Mouse (Mus musculus): ENCODE results near the gene Tpm1. TPM values are rescaled to one million over a fixed set of nuclear protein-coding genes. Genes with fewer than 3 reads are reported as not detected.

The Tpm1 gene
- polyA plus RNA-seq, 1 experiment from 2014 or later: 171 TPM

GRCm38 (mm10) chr9:67035957-67036451 is 13.2 kb downstream of the Tpm1 start:
- Histone ChIP-seq H3K4me2 (no peak overlapping the region), H3K27ac (replicated peaks) (peak overlapping the region; percentile 38; the same call in 1 of the 2 replicates), H3K4me1 (replicated peaks) (peaks cover 18% of the 10 kb centered on the region), H3K9ac (no peak overlapping the region), H3K36me3 (peaks cover 48% of the 10 kb centered on the region), H3K27me3 (no peaks in the 10 kb centered on the region), H3K4me3 (no peak overlapping the region), H3K9me3 (no peaks in the 10 kb centered on the region)
- peak; percentile 38; the same call in 1 of the 2 replicates for ATAC-seq (ENCODE audit: low FRiP score, low read depth)
- 81% methylated on average over 12 of the region's 12 CpGs for WGBS

GRCm38 (mm10) chr9:67034677-67035076 is 14.5 kb downstream of the Tpm1 start:
- no peak for ATAC-seq (ENCODE audit: low FRiP score, low read depth)
- Histone ChIP-seq H3K27ac (replicated peaks) (no peak overlapping the region), H3K9ac (no peak overlapping the region), H3K27me3 (no peaks in the 10 kb centered on the region), H3K4me2 (no peak overlapping the region), H3K4me3 (no peak overlapping the region), H3K9me3 (no peaks in the 10 kb centered on the region), H3K36me3 (peaks cover 61% of the 10 kb centered on the region), H3K4me1 (replicated peaks) (peaks cover 5% of the 10 kb centered on the region)
- 90% methylated on average over 4 of the region's 4 CpGs for WGBS

GRCm38 (mm10) chr9:67033016-67033415 is 16.2 kb downstream of the Tpm1 start:
- Histone ChIP-seq H3K36me3 (peaks cover 72% of the 10 kb centered on the region), H3K4me3 (no peak overlapping the region), H3K9me3 (no peaks in the 10 kb centered on the region), H3K27ac (replicated peaks) (no peak overlapping the region), H3K9ac (no peak overlapping the region), H3K4me2 (no peak overlapping the region), H3K27me3 (no peaks in the 10 kb centered on the region), H3K4me1 (replicated peaks) (no peaks in the 10 kb centered on the region; the same call in 1 of the 2 replicates)
- WGBS: 91% methylated on average over 10 of the region's 10 CpGs
- no peak for ATAC-seq (ENCODE audit: low FRiP score, low read depth)

GRCm38 (mm10) chr9:67032611-67033010 is 16.6 kb downstream of the Tpm1 start:
- peaks cover 72% of the 10 kb centered on the region for H3K36me3 ChIP-seq
- H3K9ac ChIP-seq: no peak overlapping the region
- ATAC-seq (ENCODE audit: low FRiP score, low read depth): no peak
- H3K27ac ChIP-seq (replicated peaks): no peak overlapping the region
- no peaks in the 10 kb centered on the region for H3K9me3 ChIP-seq
- 93% methylated on average over 15 of the region's 15 CpGs for WGBS
- H3K4me2 ChIP-seq: no peak overlapping the region
- H3K4me3 ChIP-seq: no peak overlapping the region
- H3K4me1 ChIP-seq (replicated peaks): no peaks in the 10 kb centered on the region; the same call in 1 of the 2 replicates
- no peaks in the 10 kb centered on the region for H3K27me3 ChIP-seq

- H3K4me1 ChIP-seq (replicated peaks): no peaks in the 10 kb centered on the region
- WGBS: 90% methylated on average over 13 of the region's 13 CpGs
- H3K9ac ChIP-seq: no peak overlapping the region
- no peaks in the 10 kb centered on the region for H3K9me3 ChIP-seq
- H3K27ac ChIP-seq (replicated peaks): no peak overlapping the region
- H3K27me3 ChIP-seq: no peaks in the 10 kb centered on the region
- no peak overlapping the region for H3K4me2 ChIP-seq
- no peak for ATAC-seq (ENCODE audit: low FRiP score, low read depth)
- no peak overlapping the region for H3K4me3 ChIP-seq
- H3K36me3 ChIP-seq: peaks cover 71% of the 10 kb centered on the region
Observed at GRCm38 (mm10) chr9:67029518-67029917, 19.7 kb downstream of the Tpm1 start.

- Histone ChIP-seq H3K9me3 (no peaks in the 10 kb centered on the region), H3K4me2 (no peak overlapping the region), H3K36me3 (peaks cover 66% of the 10 kb centered on the region), H3K27ac (replicated peaks) (no peak overlapping the region), H3K4me1 (replicated peaks) (no peaks in the 10 kb centered on the region), H3K4me3 (no peak overlapping the region), H3K9ac (no peak overlapping the region), H3K27me3 (no peaks in the 10 kb centered on the region)
- WGBS: 82% methylated on average over 4 of the region's 4 CpGs
- no peak for ATAC-seq (ENCODE audit: low FRiP score, low read depth)
Observed at GRCm38 (mm10) chr9:67028929-67029328, 20.3 kb downstream of the Tpm1 start.

- H3K4me2 ChIP-seq: no peak overlapping the region
- peaks cover 62% of the 10 kb centered on the region for H3K36me3 ChIP-seq
- H3K9me3 ChIP-seq: no peaks in the 10 kb centered on the region
- H3K27me3 ChIP-seq: no peaks in the 10 kb centered on the region
- no peak overlapping the region for H3K9ac ChIP-seq
- no peak for ATAC-seq (ENCODE audit: low FRiP score, low read depth)
- 86% methylated on average over 12 of the region's 12 CpGs for WGBS
- no peak overlapping the region for H3K4me3 ChIP-seq
- H3K4me1 ChIP-seq (replicated peaks): no peaks in the 10 kb centered on the region
- no peak overlapping the region for H3K27ac ChIP-seq (replicated peaks)
Observed at GRCm38 (mm10) chr9:67028133-67028724, 21.0 kb downstream of the Tpm1 start.

GRCm38 (mm10) chr9:67026890-67027289 is 22.3 kb downstream of the Tpm1 start:
- peaks cover 55% of the 10 kb centered on the region for H3K36me3 ChIP-seq
- WGBS: 86% methylated on average over 7 of the region's 7 CpGs
- no peak overlapping the region for H3K4me2 ChIP-seq
- ATAC-seq (ENCODE audit: low FRiP score, low read depth): no peak
- H3K4me1 ChIP-seq (replicated peaks): no peaks in the 10 kb centered on the region
- no peak overlapping the region for H3K9ac ChIP-seq
- H3K27me3 ChIP-seq: no peaks in the 10 kb centered on the region
- H3K9me3 ChIP-seq: no peaks in the 10 kb centered on the region
- H3K27ac ChIP-seq (replicated peaks): no peak overlapping the region
- H3K4me3 ChIP-seq: no peak overlapping the region

- Histone ChIP-seq H3K9ac (no peak overlapping the region), H3K27ac (replicated peaks) (no peak overlapping the region), H3K4me3 (no peak overlapping the region), H3K27me3 (no peaks in the 10 kb centered on the region), H3K9me3 (no peaks in the 10 kb centered on the region), H3K36me3 (peaks cover 50% of the 10 kb centered on the region), H3K4me2 (no peak overlapping the region), H3K4me1 (replicated peaks) (no peaks in the 10 kb centered on the region)
- WGBS: 98% methylated on average over 7 of the region's 7 CpGs
- no peak for ATAC-seq (ENCODE audit: low FRiP score, low read depth)
Observed at GRCm38 (mm10) chr9:67026061-67026460, 23.1 kb downstream of the Tpm1 start.

- Histone ChIP-seq H3K4me3 (no peak overlapping the region), H3K4me1 (replicated peaks) (no peaks in the 10 kb centered on the region), H3K9ac (no peak overlapping the region), H3K9me3 (no peaks in the 10 kb centered on the region), H3K36me3 (peaks cover 40% of the 10 kb centered on the region), H3K27ac (replicated peaks) (no peak overlapping the region), H3K4me2 (no peak overlapping the region), H3K27me3 (no peaks in the 10 kb centered on the region)
- no peak for ATAC-seq (ENCODE audit: low FRiP score, low read depth)
- 95% methylated on average over 17 of the region's 17 CpGs for WGBS
Observed at GRCm38 (mm10) chr9:67024889-67025692, 24.1 kb downstream of the Tpm1 start.

- Histone ChIP-seq H3K4me2 (no peak overlapping the region), H3K9me3 (no peaks in the 10 kb centered on the region), H3K4me1 (replicated peaks) (no peaks in the 10 kb centered on the region), H3K27me3 (no peaks in the 10 kb centered on the region), H3K36me3 (peaks cover 25% of the 10 kb centered on the region), H3K27ac (replicated peaks) (no peak overlapping the region), H3K4me3 (no peak overlapping the region), H3K9ac (no peak overlapping the region)
- 97% methylated on average over 9 of the region's 9 CpGs for WGBS
- ATAC-seq (ENCODE audit: low FRiP score, low read depth): no peak
Observed at GRCm38 (mm10) chr9:67023371-67023770, 25.8 kb downstream of the Tpm1 start.

- H3K27ac ChIP-seq (replicated peaks): no peak overlapping the region
- H3K27me3 ChIP-seq: no peaks in the 10 kb centered on the region
- H3K9me3 ChIP-seq: no peaks in the 10 kb centered on the region
- H3K4me2 ChIP-seq: no peak overlapping the region
- no peak for ATAC-seq (ENCODE audit: low FRiP score, low read depth)
- H3K9ac ChIP-seq: no peak overlapping the region
- WGBS: 64% methylated on average over 2 of the region's 2 CpGs
- H3K4me3 ChIP-seq: no peak overlapping the region
- peaks cover 11% of the 10 kb centered on the region for H3K36me3 ChIP-seq
- H3K4me1 ChIP-seq (replicated peaks): no peaks in the 10 kb centered on the region
Observed at GRCm38 (mm10) chr9:67020063-67020462, 29.1 kb downstream of the Tpm1 start.
